Mouse (Mus musculus) hindbrain, postnatal 0 days (tissue): ENCODE measurements at regions not wholly inside any gene's neighbourhood (a gene's known extent, or its start where the extent isn't known, plus 50 kb on each side); places are given as distances from the start of the nearest gene placed in this dataset.

Experiments
- ATAC-seq: fragments of 200-750 bp; cut with Nextera tagmentation; 2 replicates; pipeline ENCODE4 v1.8.0; 2017; ENCODE audit warnings: mild to moderate bottlenecking, moderate TSS enrichment, moderate library complexity
- DNase-seq: peaks from one replicate; pipeline ENCODE4 v3.0.0-alpha.2; 2015; ENCODE audit warnings: low spot score
- H3K27ac ChIP-seq: fragments of 300-500 bp; sonication (generic); 2 replicates; pipeline ENCODE4 v1.5.1; 2014; ENCODE audit warnings: mild to moderate bottlenecking
- H3K27me3 ChIP-seq: fragments of 300-500 bp; sonication (generic); 2 replicates; pipeline ENCODE4 v1.6.1; 2014; ENCODE audit warnings: low read length, mixed read lengths; ENCODE audit not compliant: insufficient read depth
- H3K36me3 ChIP-seq: fragments of 300-500 bp; sonication (generic); 2 replicates; pipeline ENCODE4 v1.6.1; 2014; ENCODE audit warnings: low read length, mixed read lengths; ENCODE audit not compliant: insufficient read depth
- H3K4me1 ChIP-seq: fragments of 300-500 bp; sonication (generic); 2 replicates; pipeline ENCODE4 v1.6.1; 2014; ENCODE audit warnings: antibody characterized with exemption, low read length, mixed read lengths; ENCODE audit not compliant: insufficient read depth
- H3K4me2 ChIP-seq: fragments of 300-500 bp; sonication (generic); 2 replicates; pipeline ENCODE4 v1.6.1; 2014; ENCODE audit warnings: low read depth, mild to moderate bottlenecking, low read length, moderate library complexity, mixed read lengths
- H3K4me3 ChIP-seq: fragments of 300-500 bp; sonication (generic); 2 replicates; pipeline ENCODE4 v1.5.1; 2014; ENCODE audit warnings: low read length
- H3K9ac ChIP-seq: fragments of 300-500 bp; sonication (generic); replicated peaks from 2 replicates; pipeline ENCODE4 v1.6.1; 2014; ENCODE audit warnings: mild to moderate bottlenecking, low read length, moderate library complexity, mixed read lengths
- H3K9me3 ChIP-seq: fragments of 300-500 bp; sonication (generic); 2 replicates; pipeline ENCODE4 v1.6.1; 2016; ENCODE audit warnings: low read length, mixed read lengths
- CTCF ChIP-seq: IDR thresholded peaks from 2 replicates; pipeline ENCODE4 v1.5.1; 2016; ENCODE audit warnings: antibody characterized with exemption, control low read depth, low read depth
- WGBS: fragments of 180-500 bp; shearing (Covaris S2); extraction: QIAGEN DNeasy Blood & Tissue Kit; methylation state at CpG from one replicate; pipeline ENCODE4 v1.1.7; 2014; 5-methylcytosine and 5-hydroxymethylcytosine counted together

DNA sequence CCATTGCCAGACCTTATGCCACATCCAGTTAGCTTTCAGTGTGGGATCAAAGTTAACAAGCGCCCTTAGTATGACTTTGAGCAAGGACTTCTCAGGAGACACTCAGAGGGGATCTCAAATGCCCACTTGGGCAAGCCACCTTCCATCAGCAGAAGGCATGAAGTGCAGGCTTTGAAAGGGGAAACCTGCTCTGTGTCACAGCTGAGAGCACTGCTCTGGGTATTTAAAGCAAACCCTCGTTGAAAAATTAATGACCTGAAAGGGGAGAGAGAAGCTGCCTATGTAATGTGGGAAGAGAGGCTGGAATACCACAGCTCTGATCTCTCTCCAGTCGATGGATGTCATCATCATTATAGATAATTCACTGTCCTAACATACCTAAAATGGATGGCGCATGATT lies 165.1 kb upstream of the Pappa start:
- DNase-seq (no peak), ATAC-seq (no peak)
- Histone ChIP-seq H3K36me3 (no peaks in the 10 kb centered on the region), H3K4me1 (no peaks in the 10 kb centered on the region), H3K4me3 (no peak overlapping the region), H3K4me2 (no peak overlapping the region), H3K9me3 (no peaks in the 10 kb centered on the region), H3K27me3 (no peaks in the 10 kb centered on the region), H3K9ac (no peak overlapping the region), H3K27ac (no peak overlapping the region)
- 84% methylated on average over 4 of the region's 4 CpGs for WGBS
- TF ChIP-seq CTCF, result no peak

- no peak for DNase-seq
- no peak for TF ChIP-seq CTCF
- H3K27ac ChIP-seq, result no peak overlapping the region
- no peak overlapping the region for H3K4me3 ChIP-seq
- H3K4me1 ChIP-seq, result no peaks in the 10 kb centered on the region
- no peaks in the 10 kb centered on the region for H3K27me3 ChIP-seq
- no peak for ATAC-seq
- no peaks in the 10 kb centered on the region for H3K9me3 ChIP-seq
- WGBS, result 77% methylated on average over 4 of the region's 4 CpGs
- no peak overlapping the region for H3K4me2 ChIP-seq
- H3K36me3 ChIP-seq, result no peaks in the 10 kb centered on the region
- no peak overlapping the region for H3K9ac ChIP-seq
Measured at GRCm38 (mm10) chr4:64961796-64962195, 162.2 kb upstream of the Pappa start.
